Mouse (Mus musculus): ENCODE results near the gene Ephb4.

The Ephb4 gene

GRCm38 (mm10) chr5:137358382-137358781 lies 8.5 kb downstream of the Ephb4 start:
- no peak for DNase-seq (ENCODE audit: low read depth, low spot score)

GRCm38 (mm10) chr5:137369665-137370064 lies 19.8 kb downstream of the Ephb4 start:
- DNase-seq (ENCODE audit: low read depth, low spot score), result no peak

- DNase-seq (ENCODE audit: low read depth, low spot score), result no peak
Observed at GRCm38 (mm10) chr5:137373371-137373950, 23.6 kb downstream of the Ephb4 start.

GRCm38 (mm10) chr5:137374521-137375080 lies 24.7 kb downstream of the Ephb4 start:
- DNase-seq (ENCODE audit: low read depth, low spot score), result no peak

- no peak for DNase-seq (ENCODE audit: low read depth, low spot score)
Observed at GRCm38 (mm10) chr5:137375627-137376026, 25.7 kb downstream of the Ephb4 start.

GRCm38 (mm10) chr5:137376198-137376597 lies 26.3 kb downstream of the Ephb4 start:
- DNase-seq (ENCODE audit: low read depth, low spot score), result no peak

GRCm38 (mm10) chr5:137376722-137377121 lies 26.8 kb downstream of the Ephb4 start:
- DNase-seq (ENCODE audit: low read depth, low spot score), result no peak

GRCm38 (mm10) chr5:137377176-137377575 lies 27.3 kb downstream of the Ephb4 start:
- DNase-seq (ENCODE audit: low read depth, low spot score), result no peak

GRCm38 (mm10) chr5:137377603-137378002 lies 27.7 kb downstream of the Ephb4 start:
- no peak for DNase-seq (ENCODE audit: low read depth, low spot score)

- DNase-seq (ENCODE audit: low read depth, low spot score), result peak; percentile 51
Observed at GRCm38 (mm10) chr5:137381152-137381551, 31.2 kb downstream of the Ephb4 start.

GRCm38 (mm10) chr5:137383441-137383840 lies 33.5 kb downstream of the Ephb4 start:
- DNase-seq (ENCODE audit: low read depth, low spot score), result no peak

GRCm38 (mm10) chr5:137386712-137387111 lies 36.8 kb downstream of the Ephb4 start:
- DNase-seq (ENCODE audit: low read depth, low spot score), result no peak

- no peak for DNase-seq (ENCODE audit: low read depth, low spot score)
Observed at GRCm38 (mm10) chr5:137391641-137392040, 41.7 kb downstream of the Ephb4 start.

- DNase-seq (ENCODE audit: low read depth, low spot score), result no peak
Observed at GRCm38 (mm10) chr5:137394456-137394855, 44.5 kb downstream of the Ephb4 start.

GRCm38 (mm10) chr5:137404081-137404480 lies 54.2 kb downstream of the Ephb4 start:
- no peak for DNase-seq (ENCODE audit: low read depth, low spot score)

- DNase-seq (ENCODE audit: low read depth, low spot score), result no peak
Observed at GRCm38 (mm10) chr5:137409451-137409850, 59.5 kb downstream of the Ephb4 start.

- no peak for DNase-seq (ENCODE audit: low read depth, low spot score)
Observed at GRCm38 (mm10) chr5:137410066-137410465, 60.2 kb downstream of the Ephb4 start.

GRCm38 (mm10) chr5:137410549-137410948 lies 60.6 kb downstream of the Ephb4 start:
- DNase-seq (ENCODE audit: low read depth, low spot score), result no peak

- DNase-seq (ENCODE audit: low read depth, low spot score), result no peak
Observed at GRCm38 (mm10) chr5:137411235-137411634, 61.3 kb downstream of the Ephb4 start.

GRCm38 (mm10) chr5:137414253-137414652 lies 64.3 kb downstream of the Ephb4 start:
- DNase-seq (ENCODE audit: low read depth, low spot score), result no peak

- DNase-seq (ENCODE audit: low read depth, low spot score), result no peak
Observed at GRCm38 (mm10) chr5:137419105-137419504, 69.2 kb downstream of the Ephb4 start.

- no peak for DNase-seq (ENCODE audit: low read depth, low spot score)
Observed at GRCm38 (mm10) chr5:137419841-137420240, 69.9 kb downstream of the Ephb4 start.

- DNase-seq (ENCODE audit: low read depth, low spot score), result no peak
Observed at GRCm38 (mm10) chr5:137425648-137426047, 75.7 kb downstream of the Ephb4 start.

Measured in embryo, embryonic 11.5 days (tissue).